Mouse (Mus musculus) lung, postnatal 10 days (tissue): ENCODE measurements around the gene Krtap14.

Experiments
- DNase-seq: peaks from one replicate; pipeline ENCODE4 v3.0.0; 2021

Krtap14 gene

GRCm38 (mm10) chr16:88826095-88826652 is at the start of gene Krtap14:
Krtap14 (minus strand) TSS chr16:88826145.
- DNase-seq, result no peak

DNA sequence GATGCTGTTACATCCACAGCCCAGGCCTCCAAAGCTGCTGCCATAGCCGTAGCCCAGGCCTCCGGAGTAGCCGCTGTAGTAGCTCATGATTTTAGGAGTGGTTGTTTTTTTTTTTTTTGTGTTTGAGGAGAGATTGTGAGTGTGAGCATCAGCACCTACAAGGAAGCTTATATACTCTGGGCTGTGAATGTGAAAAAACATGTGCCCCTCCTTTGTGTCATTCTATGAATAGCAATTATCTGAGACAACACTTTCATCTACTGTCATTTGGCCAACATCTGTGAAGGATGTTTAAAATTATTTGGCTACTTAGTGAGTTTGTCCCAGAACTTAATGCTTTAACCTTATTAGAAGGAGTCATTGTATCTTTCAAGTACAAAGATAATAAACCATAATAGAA is 48.2 kb upstream of the Krtap14 start, which contains the start of gene Krtap19-2:
Gene Krtap19-2, minus strand, starts transcription at position 101 of the 400 bp plus-strand sequence.
- no peak for DNase-seq

DNA sequence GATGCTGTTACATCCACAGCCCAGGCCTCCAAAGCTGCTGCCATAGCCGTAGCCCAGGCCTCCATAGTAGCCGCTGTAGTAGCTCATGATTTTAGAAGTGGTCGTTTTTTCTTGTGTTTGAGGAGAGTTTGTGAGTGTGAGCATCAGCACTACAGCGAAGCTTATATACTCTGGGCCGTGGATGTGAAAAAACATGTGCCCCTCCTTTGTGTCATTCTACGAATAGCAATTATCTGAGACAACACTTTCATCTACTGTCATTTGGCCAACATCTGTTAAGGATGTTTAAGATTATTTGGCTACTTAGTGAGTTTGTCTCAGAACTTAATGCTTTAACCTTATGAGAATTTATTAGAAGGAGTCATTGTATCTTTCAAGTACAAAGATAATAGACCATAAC is 43.4 kb upstream of the Krtap14 start, which contains the start of gene Krtap19-1:
Gene Krtap19-1, minus strand, starts transcription at position 101 of the 400 bp plus-strand sequence.
- no peak for DNase-seq

DNA sequence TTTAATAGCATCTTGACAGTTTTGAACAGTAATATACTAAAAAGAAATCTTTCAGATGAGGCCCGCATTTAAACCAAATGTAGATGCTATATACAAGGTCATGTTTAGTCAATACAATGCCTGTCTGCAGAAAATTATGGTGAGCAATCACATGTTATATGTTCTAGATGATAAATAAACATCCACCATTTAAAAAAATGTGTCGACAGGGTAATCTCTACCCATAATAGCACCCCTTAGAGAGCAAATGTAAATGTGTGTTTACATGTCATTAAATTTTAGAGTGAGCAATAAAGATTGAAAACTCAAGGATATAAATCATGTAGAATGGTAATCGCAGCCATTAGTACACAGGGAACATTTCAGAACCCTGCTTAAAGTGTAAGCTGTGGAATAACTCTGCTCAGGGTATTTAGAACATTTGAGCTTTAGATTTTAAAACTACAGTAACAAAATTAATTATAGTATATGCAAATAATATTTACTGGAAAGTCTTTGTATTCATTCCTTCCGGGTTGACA is 39.0 kb upstream of the Krtap14 start:
- no peak for DNase-seq

GRCm38 (mm10) chr16:88851450-88851849 is 25.5 kb upstream of the Krtap14 start:
- DNase-seq, result peak; percentile 7

DNA sequence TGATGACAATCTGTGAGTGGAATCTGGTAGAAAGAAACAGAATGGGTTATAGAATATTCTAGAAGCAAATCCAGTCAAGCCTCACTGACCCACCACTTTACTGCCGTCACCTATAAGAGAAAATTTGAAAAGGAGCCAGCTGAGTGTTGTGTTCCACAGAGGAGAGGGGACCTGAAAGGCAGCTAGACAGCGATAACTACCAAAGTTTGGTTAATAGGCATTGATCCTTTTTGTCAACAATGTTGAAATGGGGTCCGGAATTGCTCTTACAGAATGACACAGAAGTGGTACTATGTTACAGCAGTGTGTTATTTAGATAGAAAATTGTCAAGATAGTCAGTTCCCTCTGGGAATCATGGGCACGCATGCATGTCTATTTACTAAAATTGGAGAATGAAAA is 22.6 kb upstream of the Krtap14 start:
- no peak for DNase-seq

GRCm38 (mm10) chr16:88847363-88847762 is 21.4 kb upstream of the Krtap14 start:
- no peak for DNase-seq

DNA sequence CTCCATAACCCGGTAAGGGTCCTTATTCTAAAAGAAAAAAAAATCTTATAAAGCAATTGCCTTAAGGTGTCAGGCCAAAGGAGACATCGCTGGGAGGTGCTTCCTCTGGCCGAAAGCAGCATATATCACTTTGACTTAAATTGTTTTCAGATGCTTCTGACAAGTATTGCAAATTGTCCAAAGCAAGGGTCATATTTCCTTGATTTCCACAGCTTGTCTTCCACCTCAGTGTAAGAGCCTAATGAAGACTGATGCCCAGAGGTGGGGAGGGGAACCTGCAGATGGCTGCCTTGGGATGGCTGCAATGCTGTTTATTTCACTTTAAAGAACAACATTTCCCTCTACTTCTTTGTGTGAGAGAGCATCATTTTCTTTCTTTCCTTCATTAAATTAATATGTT is 1.0 kb upstream of the Krtap14 start:
- DNase-seq, result no peak

GRCm38 (mm10) chr16:88823736-88824135 is 2.2 kb downstream of the Krtap14 start:
- peak; percentile 30 for DNase-seq

GRCm38 (mm10) chr16:88820066-88820465 is 5.9 kb downstream of the Krtap14 start, which contains the start of gene Krtap15:
Krtap15 (plus strand) TSS chr16:88820215.
- DNase-seq, result no peak

DNA sequence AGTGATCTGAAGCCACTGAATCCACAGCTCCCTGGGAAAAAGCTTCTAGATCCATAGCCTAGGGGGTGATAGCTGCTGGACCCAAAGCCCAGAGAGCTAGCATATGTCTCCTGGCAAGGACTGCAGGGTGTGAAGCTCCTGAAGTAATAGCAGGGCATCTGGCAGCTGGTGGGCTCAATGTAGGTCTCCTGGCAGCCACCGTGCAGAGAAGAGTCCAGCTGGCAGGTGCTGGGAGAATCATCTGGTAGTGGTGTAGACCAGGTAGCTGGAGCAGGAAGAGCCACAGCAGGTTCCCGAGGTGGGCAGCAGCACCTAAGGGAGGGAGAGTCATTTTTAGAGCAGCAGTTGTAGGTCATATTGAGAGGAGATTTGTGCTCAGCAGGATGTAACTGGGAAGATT is 14.1 kb downstream of the Krtap14 start, which contains the start of gene Gm20741:
Gene Gm20741, minus strand, starts transcription at position 394 of the 400 bp plus-strand sequence.
- DNase-seq, result no peak

DNA sequence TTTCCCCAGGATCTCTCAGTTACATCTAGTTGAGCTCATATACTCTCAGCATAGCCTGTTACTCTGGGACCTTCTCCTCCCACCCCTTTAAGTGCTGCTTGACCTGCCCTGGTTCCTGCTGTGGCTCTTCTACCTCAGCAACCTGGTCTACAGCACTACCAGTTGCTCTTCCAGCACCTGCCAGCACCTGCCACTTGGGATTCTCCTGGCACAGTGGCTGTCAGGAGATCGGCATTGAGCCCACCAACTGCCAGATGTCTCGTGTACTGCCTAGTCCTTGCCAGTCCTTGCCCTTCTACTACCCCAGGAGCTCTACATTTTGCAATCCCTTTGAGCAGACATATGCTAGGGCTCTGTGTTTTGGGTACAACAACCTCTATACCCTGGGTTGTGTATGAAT is 39.2 kb downstream of the Krtap14 start:
- DNase-seq, result no peak

GRCm38 (mm10) chr16:88777596-88777995 is 48.3 kb downstream of the Krtap14 start, which contains the start of gene Gm5965:
Gm5965 (plus strand) TSS chr16:88777896.
- no peak for DNase-seq

DNA sequence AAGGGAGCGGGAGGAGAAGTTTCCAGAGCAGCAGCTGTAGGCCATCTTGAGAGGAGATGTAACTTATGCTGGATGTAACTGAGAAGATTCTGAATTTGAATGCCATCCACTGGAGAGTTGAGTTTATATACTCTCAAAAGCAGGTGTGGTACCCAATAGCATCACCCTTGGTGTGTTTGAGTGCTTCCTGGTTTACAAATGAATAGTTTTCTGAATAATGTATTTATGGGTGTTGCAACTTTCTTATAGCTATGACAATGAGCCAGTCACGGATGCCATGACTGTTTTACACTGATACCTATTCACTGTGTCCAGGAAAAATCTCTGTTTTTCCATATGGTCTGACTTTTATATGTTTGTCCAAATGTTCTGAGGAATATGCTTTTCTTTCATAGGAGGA is 51.8 kb downstream of the Krtap14 start, which contains the start of gene 2310057N15Rik:
Gene 2310057N15Rik, minus strand, starts transcription at position 101 of the 400 bp plus-strand sequence.
- no peak for DNase-seq
